Mouse (Mus musculus): ENCODE measurements around the gene Cmtm5. TPM values are rescaled to one million over a fixed set of nuclear protein-coding genes. Genes with fewer than 3 reads are reported as not detected.

Gene Cmtm5
- polyA plus RNA-seq, 1 experiment from 2014 or later, result 12.7 TPM

- Histone ChIP-seq H3K4me1 (peaks cover 23% of the 10 kb centered on the region), H3K4me2 (no peak overlapping the region), H3K27me3 (no peaks in the 10 kb centered on the region), H3K4me3 (no peak overlapping the region), H3K27ac (no peak overlapping the region), H3K9me3 (no peaks in the 10 kb centered on the region), H3K36me3 (peaks cover 76% of the 10 kb centered on the region), H3K9ac (no peak overlapping the region)
- no peak for ATAC-seq (ENCODE audit: insufficient number of reproducible peaks, low FRiP score, low TSS enrichment, low read depth)
- WGBS, result 86% methylated on average over 16 of the region's 16 CpGs
Measured at GRCm38 (mm10) chr14:54920076-54920685, 15.9 kb upstream of the Cmtm5 start.

- H3K4me3 ChIP-seq, result peak overlapping the region; percentile 63
- no peaks in the 10 kb centered on the region for H3K27me3 ChIP-seq
- 6% methylated on average over 7 of the region's 7 CpGs for WGBS
Measured at GRCm38 (mm10) chr14:54924641-54925348, 11.3 kb upstream of the Cmtm5 start.

DNA sequence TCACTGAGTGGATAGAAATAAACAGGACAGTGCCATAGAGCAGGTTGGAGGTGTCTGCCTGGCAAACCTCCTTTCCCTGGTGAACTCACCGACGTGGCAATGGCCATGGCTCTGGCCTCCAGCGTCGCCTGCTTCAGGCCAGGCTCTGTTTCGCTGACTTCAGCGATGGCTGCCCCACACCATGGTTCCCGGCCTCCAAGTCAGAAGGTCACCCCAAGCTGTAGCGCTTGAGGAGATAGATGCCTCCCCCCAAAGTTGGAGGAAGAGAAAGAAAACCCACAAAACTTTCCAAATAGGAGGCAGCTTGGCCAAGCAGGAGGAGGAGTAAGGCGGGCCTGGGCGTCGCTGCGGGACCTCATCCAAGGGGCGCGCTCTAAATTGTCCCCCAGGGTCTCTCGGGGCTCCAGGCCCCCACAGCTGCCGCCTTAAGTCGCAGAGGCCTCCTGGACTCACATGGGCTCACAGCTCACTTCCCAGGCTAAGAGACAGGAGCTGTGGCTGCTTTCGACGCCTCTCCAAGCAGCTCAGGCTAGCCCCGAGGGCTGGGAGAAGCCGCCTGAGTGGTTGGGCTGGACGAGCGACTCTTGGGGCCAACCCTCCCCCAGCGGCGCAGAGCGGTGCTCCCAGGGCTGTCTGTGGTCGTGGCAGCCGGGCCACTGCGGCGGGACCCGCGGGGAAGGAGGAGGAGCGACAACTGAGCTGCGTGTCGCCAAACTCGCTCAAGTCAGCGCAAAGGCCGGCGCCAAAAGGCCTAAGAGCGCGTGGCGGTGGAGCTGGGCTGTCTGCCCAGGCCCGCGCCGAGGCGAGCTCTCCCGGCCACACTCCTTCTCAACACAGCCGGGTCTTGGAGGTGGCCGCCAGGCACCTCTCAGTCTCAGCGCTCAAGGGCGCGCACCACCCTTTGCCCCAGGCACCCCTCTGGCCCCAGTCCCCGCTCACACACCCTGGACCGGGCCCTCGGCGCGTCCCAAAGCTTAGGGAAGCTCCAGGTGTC is 10.4 kb upstream of the Cmtm5 start, which contains the start of gene Efs:
TSS of gene Efs (minus strand) at position 778 of the 994 bp plus-strand sequence.
- peak; percentile 55 for ATAC-seq (ENCODE audit: insufficient number of reproducible peaks, low FRiP score, low TSS enrichment, low read depth)
- H3K9ac ChIP-seq, result peak within 1 kb of the TSS; percentile 90
- peaks cover 24% of the 10 kb centered on the region for H3K36me3 ChIP-seq
- peak within 1 kb of the TSS; percentile 100 for H3K27ac ChIP-seq
- WGBS, result under 1% methylated on average over 57 of the region's 57 CpGs
- H3K9me3 ChIP-seq, result no peaks in the 10 kb centered on the region
- peaks cover 48% of the 10 kb centered on the region for H3K4me1 ChIP-seq
- H3K27me3 ChIP-seq, result no peaks in the 10 kb centered on the region
- H3K4me3 ChIP-seq, result peak within 1 kb of the TSS; percentile 63
- H3K4me2 ChIP-seq, result peak within 1 kb of the TSS; percentile 76

More at GRCm38 (mm10) chr14:54924641-54925348, 11.3 kb upstream of the Cmtm5 start:
- peak overlapping the region; percentile 90 for H3K9ac ChIP-seq
- no peaks in the 10 kb centered on the region for H3K9me3 ChIP-seq
- peak; percentile 64 for ATAC-seq (ENCODE audit: insufficient number of reproducible peaks, low FRiP score, low TSS enrichment, low read depth)
- H3K27ac ChIP-seq, result peak overlapping the region; percentile 100
- H3K36me3 ChIP-seq, result peaks cover 32% of the 10 kb centered on the region
- peaks cover 44% of the 10 kb centered on the region for H3K4me1 ChIP-seq
- peak overlapping the region; percentile 76 for H3K4me2 ChIP-seq

DNA sequence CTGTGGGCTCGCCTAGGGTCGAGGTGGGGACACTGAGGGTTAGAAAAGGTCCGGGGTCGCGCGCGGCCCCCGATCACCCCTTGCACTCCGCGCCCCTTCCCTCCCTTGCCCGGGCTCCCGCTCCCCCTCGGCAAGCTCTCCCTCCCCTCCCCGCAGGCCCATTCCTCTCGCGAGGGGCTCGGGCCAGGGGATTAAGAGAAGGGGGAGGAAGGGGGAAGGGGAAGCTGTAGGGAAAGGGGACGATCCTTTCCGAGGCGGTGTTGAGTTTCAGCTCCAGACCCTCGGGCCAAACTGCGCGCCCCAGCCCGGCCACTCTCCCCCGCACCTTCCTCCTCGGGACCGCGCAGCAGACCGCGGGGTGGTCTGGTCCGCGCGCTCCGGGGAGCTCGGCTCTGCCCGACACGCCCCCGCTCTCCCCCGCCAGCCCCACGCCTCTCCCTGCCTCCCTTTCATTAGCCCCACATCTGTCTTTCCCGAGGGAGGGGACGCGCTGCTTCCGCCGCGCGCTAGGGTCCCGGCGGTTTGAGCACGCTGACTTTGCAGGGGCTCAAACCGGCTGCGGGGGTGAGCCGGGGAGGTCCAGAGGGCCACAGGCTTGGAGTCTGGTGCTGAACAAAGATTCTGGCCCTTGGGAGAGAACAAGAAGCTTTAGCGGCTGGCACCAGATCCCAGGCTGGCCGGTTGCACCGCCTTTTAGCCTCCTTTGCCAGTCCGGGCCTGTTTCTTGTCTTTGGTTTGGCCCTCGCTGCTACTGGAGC is 9.5 kb upstream of the Cmtm5 start:
- ATAC-seq (ENCODE audit: insufficient number of reproducible peaks, low FRiP score, low TSS enrichment, low read depth), result peak; percentile 77
- under 1% methylated on average over 32 of the region's 58 CpGs for WGBS
- Histone ChIP-seq H3K9me3 (no peaks in the 10 kb centered on the region), H3K27ac (peak overlapping the region; percentile 100), H3K4me1 (peaks cover 48% of the 10 kb centered on the region), H3K4me3 (peak overlapping the region; percentile 63), H3K4me2 (peak overlapping the region; percentile 76), H3K9ac (peak overlapping the region; percentile 90), H3K36me3 (peaks cover 14% of the 10 kb centered on the region), H3K27me3 (no peaks in the 10 kb centered on the region)

DNA sequence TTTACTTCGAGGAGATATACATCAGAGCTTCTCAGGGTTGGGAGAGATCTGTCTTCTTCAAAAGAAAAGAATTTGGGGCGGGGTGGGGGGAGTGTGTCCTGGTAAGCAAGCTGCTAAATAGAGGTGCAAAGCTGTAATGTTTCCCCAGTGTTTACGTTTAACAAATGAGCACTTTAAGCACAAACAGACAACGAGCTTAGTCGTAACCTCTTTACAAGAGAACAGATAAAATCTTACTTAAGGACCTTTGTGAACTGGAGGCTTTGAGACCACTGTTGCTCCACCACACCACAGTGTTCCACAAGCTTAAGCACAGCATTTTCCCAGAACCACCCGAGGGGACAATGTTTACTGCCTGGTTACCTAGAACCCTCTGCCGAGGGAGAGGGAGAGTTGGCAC is 8.8 kb upstream of the Cmtm5 start:
- Histone ChIP-seq H3K4me1 (peaks cover 48% of the 10 kb centered on the region), H3K9me3 (no peaks in the 10 kb centered on the region), H3K36me3 (peaks cover 7% of the 10 kb centered on the region; the same call in 1 of the 2 replicates), H3K27me3 (no peaks in the 10 kb centered on the region), H3K9ac (peak overlapping the region; percentile 90), H3K27ac (peak overlapping the region; percentile 100), H3K4me3 (peak overlapping the region; percentile 63), H3K4me2 (peak overlapping the region; percentile 76)
- ATAC-seq (ENCODE audit: insufficient number of reproducible peaks, low FRiP score, low TSS enrichment, low read depth), result no peak
- 10% methylated on average over 7 of the region's 7 CpGs for WGBS

DNA sequence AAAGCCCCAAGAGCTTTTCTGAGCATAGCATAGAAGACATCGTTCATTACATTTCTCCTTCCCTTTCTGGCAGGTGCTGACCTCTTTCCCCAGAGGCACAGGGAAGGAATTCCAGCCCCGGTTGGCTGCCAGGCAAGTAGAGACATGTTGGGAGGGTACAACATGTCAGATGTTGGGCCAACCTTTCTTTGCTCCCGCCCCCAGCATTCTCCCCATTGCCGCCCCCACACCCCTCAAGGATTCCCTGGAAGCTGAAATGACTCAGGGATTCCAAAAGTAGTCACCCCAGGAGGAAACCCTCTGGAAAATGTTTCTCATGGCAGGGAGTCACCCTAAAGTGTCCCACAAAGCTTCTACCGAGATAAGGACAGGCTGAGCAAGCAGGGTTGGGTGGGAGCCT is 6.3 kb upstream of the Cmtm5 start:
- Histone ChIP-seq H3K4me1 (peaks cover 42% of the 10 kb centered on the region), H3K9me3 (no peaks in the 10 kb centered on the region), H3K27ac (0 out of 2 replicates have a peak overlapping the region, but pooled peaks have one; percentile 27), H3K36me3 (no peaks in the 10 kb centered on the region), H3K27me3 (no peaks in the 10 kb centered on the region), H3K4me3 (no peak overlapping the region), H3K4me2 (no peak overlapping the region), H3K9ac (no peak overlapping the region)
- WGBS, result 62% methylated on average over 5 of the region's 5 CpGs
- ATAC-seq (ENCODE audit: insufficient number of reproducible peaks, low FRiP score, low TSS enrichment, low read depth), result no peak

GRCm38 (mm10) chr14:54930431-54930830 is 5.6 kb upstream of the Cmtm5 start:
- Histone ChIP-seq H3K27ac (0 out of 2 replicates have a peak overlapping the region, but pooled peaks have one; percentile 27), H3K9ac (no peak overlapping the region), H3K4me2 (no peak overlapping the region), H3K9me3 (no peaks in the 10 kb centered on the region), H3K4me3 (no peak overlapping the region), H3K27me3 (no peaks in the 10 kb centered on the region), H3K36me3 (no peaks in the 10 kb centered on the region), H3K4me1 (peaks cover 44% of the 10 kb centered on the region)
- WGBS, result 19% methylated on average over 2 of the region's 2 CpGs
- ATAC-seq (ENCODE audit: insufficient number of reproducible peaks, low FRiP score, low TSS enrichment, low read depth), result no peak

DNA sequence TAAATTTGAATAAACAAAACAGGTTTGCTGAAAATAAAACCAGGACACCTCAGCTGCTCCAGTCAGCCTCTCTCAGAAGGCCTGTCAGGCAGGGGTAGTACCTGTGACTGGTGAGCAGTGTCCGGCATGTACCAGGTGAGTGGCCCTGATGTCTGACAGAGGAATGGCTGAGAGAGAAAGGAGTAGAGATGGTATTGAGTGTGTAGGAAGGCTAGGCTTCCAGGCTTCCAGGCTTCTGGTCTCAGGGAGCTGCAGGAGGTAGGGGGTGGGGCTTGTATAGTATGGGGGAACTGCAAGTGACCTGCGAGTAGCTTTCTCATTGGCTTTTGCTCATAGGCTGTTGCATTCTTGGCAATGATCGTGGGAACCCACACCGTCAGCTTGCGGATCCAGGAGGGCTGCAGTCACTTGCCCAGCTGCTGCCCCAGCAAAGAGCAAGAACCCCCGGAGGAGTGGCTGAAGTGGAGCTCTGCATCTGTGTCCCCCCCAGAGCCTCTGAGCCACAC is 3.4 kb upstream of the Cmtm5 start, which contains the start of gene Il25:
TSS of gene Il25 (plus strand) at position 51 of the 506 bp plus-strand sequence.
- H3K27me3 ChIP-seq, result no peaks in the 10 kb centered on the region
- no peaks in the 10 kb centered on the region for H3K9me3 ChIP-seq
- peaks cover 47% of the 10 kb centered on the region for H3K4me1 ChIP-seq
- ATAC-seq (ENCODE audit: insufficient number of reproducible peaks, low FRiP score, low TSS enrichment, low read depth), result no peak
- H3K4me2 ChIP-seq, result no peak within 1 kb of the TSS
- 0 out of 2 replicates have a peak within 1 kb of the TSS, but pooled peaks have one; percentile 11 for H3K27ac ChIP-seq
- no peak within 1 kb of the TSS for H3K9ac ChIP-seq
- no peak within 1 kb of the TSS for H3K4me3 ChIP-seq
- H3K36me3 ChIP-seq, result no peaks in the 10 kb centered on the region
- 24% methylated on average over 6 of the region's 6 CpGs for WGBS

GRCm38 (mm10) chr14:54936831-54937160 is 735 bp downstream of the Cmtm5 start:
- Histone ChIP-seq H3K4me1 (peaks cover 29% of the 10 kb centered on the region), H3K4me2 (peak overlapping the region; percentile 15; the same call in 1 of the 2 replicates), H3K27me3 (no peaks in the 10 kb centered on the region), H3K4me3 (peak overlapping the region; percentile 13), H3K36me3 (no peaks in the 10 kb centered on the region), H3K27ac (peak overlapping the region; percentile 87), H3K9me3 (no peaks in the 10 kb centered on the region), H3K9ac (no peak overlapping the region)
- 38% methylated on average over 6 of the region's 6 CpGs for WGBS
- no peak for ATAC-seq (ENCODE audit: insufficient number of reproducible peaks, low FRiP score, low TSS enrichment, low read depth)

DNA sequence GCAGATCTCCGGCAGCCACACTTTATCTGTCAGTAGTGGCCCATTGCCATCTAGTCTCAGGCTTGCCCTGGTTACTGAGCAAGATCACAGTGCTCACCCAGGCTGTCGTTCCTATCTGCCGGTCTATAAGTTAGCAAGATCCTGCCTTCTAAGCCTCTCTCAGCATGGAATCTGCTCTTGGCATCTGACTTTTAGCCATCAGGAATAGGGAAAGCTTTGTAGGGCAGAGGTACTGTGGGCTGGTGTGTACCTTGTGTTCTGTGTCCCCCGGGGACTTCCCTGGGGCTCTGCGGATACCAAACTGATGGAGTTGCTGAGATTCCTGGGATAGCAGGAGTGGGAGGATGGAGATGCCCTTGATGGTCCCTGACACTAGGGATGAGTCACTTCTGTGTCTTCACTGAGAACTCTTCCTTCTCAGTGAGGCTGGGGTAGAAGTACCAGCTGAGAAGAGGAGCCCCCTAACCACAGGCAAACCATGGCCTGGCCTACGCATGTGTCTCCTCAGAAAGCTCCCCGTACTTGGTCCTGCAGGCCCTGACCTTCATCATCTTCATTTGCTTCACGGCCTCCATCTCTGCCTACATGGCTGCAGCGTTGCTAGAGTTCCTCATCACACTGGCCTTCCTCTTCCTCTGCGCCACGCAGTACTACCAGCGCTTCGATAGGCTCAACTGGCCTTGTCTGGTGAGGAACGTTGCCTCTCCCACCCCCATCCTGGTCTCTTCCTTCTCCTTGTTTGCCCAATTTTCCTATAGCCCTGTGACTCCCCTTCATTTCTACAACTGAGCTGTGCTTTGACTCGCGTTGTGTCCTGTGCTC is 1.5 kb downstream of the Cmtm5 start:
- H3K4me2 ChIP-seq, result 0 out of 2 replicates have a peak overlapping the region, but pooled peaks have one; percentile 12
- H3K9ac ChIP-seq, result no peak overlapping the region
- no peak for ATAC-seq (ENCODE audit: insufficient number of reproducible peaks, low FRiP score, low TSS enrichment, low read depth)
- no peaks in the 10 kb centered on the region for H3K27me3 ChIP-seq
- peaks cover 28% of the 10 kb centered on the region for H3K4me1 ChIP-seq
- no peak overlapping the region for H3K4me3 ChIP-seq
- WGBS, result 83% methylated on average over 16 of the region's 16 CpGs
- peak overlapping the region; percentile 3; the same call in 1 of the 2 replicates for H3K27ac ChIP-seq
- no peaks in the 10 kb centered on the region for H3K36me3 ChIP-seq
- no peaks in the 10 kb centered on the region for H3K9me3 ChIP-seq
